Mouse (Mus musculus): ENCODE data around the gene Olfr1391.

DNA sequence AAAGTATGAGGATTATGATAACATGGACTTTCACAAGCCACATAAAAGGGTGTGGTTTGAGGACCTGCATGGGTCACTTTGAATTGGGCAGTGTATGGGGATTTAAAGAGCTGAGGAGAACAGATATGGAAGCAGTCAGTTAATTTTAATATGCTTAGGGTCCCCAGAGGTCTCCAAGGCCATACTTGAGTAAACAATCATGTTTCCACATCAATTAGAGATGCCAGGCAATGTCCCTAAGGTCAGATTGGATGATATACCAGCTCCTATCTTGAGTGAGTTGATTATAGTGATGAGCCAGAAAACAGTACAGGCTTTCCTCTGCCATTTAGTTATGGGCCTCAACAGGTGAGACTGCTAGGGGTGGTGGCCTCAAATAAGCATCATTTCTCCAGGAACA is 18.1 kb upstream of the Olfr1391 start, which contains the start of gene Olfr10:
- TF ChIP-seq CTCF (IDR thresholded peaks at IDR 0.05; ENCODE audit: low read depth) (no peak), EP300 (IDR thresholded peaks at IDR 0.05; ENCODE audit: low read depth) (no peak)

Measured in liver, postnatal 0 days (tissue).